Mouse (Mus musculus) forebrain, embryonic 16.5 days (tissue): ENCODE data around the gene Lrig1. TPM values are rescaled to one million over a fixed set of nuclear protein-coding genes. Genes with fewer than 3 reads are reported as not detected.

ENCODE experiments used
- ATAC-seq: fragments of 200-750 bp; cut with Nextera tagmentation; 2 replicates; pipeline ENCODE4 v1.8.0; 2017; ENCODE audit warnings: mild to moderate bottlenecking, moderate library complexity
- H3K27ac ChIP-seq: fragments of 300-500 bp; sonication (generic); 2 replicates; pipeline ENCODE4 v1.5.1; 2014; ENCODE audit warnings: low read length, control low read depth
- H3K27me3 ChIP-seq: fragments of 300-500 bp; sonication (generic); replicated peaks from 2 replicates; pipeline ENCODE4 v1.6.1; 2014; ENCODE audit warnings: low read length; ENCODE audit not compliant: control insufficient read depth, insufficient read depth
- H3K36me3 ChIP-seq: fragments of 300-500 bp; sonication (generic); 2 replicates; pipeline ENCODE4 v1.6.1; 2014; ENCODE audit not compliant: control insufficient read depth, insufficient read depth
- H3K4me1 ChIP-seq: fragments of 300-500 bp; sonication (generic); replicated peaks from 2 replicates; pipeline ENCODE4 v1.6.1; 2014; ENCODE audit warnings: low read length; ENCODE audit not compliant: control insufficient read depth, insufficient read depth
- H3K4me2 ChIP-seq: fragments of 300-500 bp; sonication (generic); 2 replicates; pipeline ENCODE4 v1.6.1; 2014; ENCODE audit warnings: mild to moderate bottlenecking, low read length, control low read depth
- H3K4me3 ChIP-seq: fragments of 300-500 bp; sonication (generic); replicated peaks from 2 replicates; pipeline ENCODE4 v1.5.1; 2014; ENCODE audit warnings: mild to moderate bottlenecking, low read length, control low read depth
- H3K9ac ChIP-seq: fragments of 300-500 bp; sonication (generic); replicated peaks from 2 replicates; pipeline ENCODE4 v1.6.1; 2014; ENCODE audit warnings: low read depth, low read length, control low read depth
- H3K9me3 ChIP-seq: fragments of 300-500 bp; sonication (generic); 2 replicates; pipeline ENCODE4 v1.6.1; 2016; ENCODE audit warnings: low read length; ENCODE audit not compliant: control insufficient read depth
- WGBS: fragments of 180-500 bp; shearing (Covaris S2); extraction: QIAGEN DNeasy Blood & Tissue Kit; methylation state at CpG from one replicate; pipeline ENCODE4 v1.1.7; 2014; 5-methylcytosine and 5-hydroxymethylcytosine counted together
- polyA plus RNA-seq: library from polyadenylated mRNA; unstranded; fragments of >200 nt; fragmentation: Nextera tagmentation; extraction: Ambion mirVana; gene quantifications from 2 replicates; pipeline ENCODE4 v1.2.1, GENCODE M21; 2015

The Lrig1 gene
- 7.1 and 8.3 TPM in 2 replicates for polyA plus RNA-seq

DNA sequence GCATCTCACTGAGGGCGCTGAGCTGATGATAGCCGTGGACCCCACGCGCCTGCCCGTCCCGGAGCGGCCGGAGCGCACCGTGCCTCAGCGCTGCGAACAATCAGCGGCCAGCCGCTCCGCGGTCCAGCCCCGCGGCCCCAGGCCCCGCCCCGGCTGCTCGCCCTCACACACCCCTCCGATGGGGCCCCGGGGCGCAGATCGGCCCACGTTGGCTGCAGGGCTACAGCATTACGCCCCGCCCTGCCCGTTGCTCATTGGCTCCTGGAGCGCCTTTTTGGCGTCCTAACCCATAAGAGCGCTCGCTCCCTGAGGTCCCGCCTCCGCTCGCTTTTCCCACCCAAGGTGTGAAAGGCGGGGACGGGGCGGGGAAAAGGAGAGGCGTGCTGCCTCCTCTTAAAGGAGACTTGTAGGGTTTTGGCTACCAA, at the start of gene Lrig1:
TSS of gene Lrig1 (minus strand) at position 92 of the 425 bp plus-strand sequence.
- WGBS, result under 1% methylated on average over 34 of the region's 40 CpGs
- Histone ChIP-seq H3K27me3 (no peaks in the 10 kb centered on the region), H3K36me3 (no peaks in the 10 kb centered on the region), H3K4me1 (peaks cover 22% of the 10 kb centered on the region), H3K27ac (peak within 1 kb of the TSS; percentile 73), H3K4me3 (peak within 1 kb of the TSS; percentile 78), H3K4me2 (peak within 1 kb of the TSS; percentile 94), H3K9me3 (no peaks in the 10 kb centered on the region), H3K9ac (peak within 1 kb of the TSS; percentile 71)
- ATAC-seq, result peak; percentile 99

- Histone ChIP-seq H3K4me3 (no peak overlapping the region), H3K4me2 (no peak overlapping the region), H3K27me3 (no peaks in the 10 kb centered on the region), H3K9me3 (no peaks in the 10 kb centered on the region), H3K9ac (no peak overlapping the region), H3K4me1 (peaks cover 4% of the 10 kb centered on the region; the same call in 1 of the 2 replicates), H3K27ac (no peak overlapping the region), H3K36me3 (no peaks in the 10 kb centered on the region)
- 69% methylated on average over 3 of the region's 3 CpGs for WGBS
- ATAC-seq, result no peak
These were observed 49.7 kb upstream of the Lrig1 start for GRCm38 (mm10) chr6:94749626-94750025.

DNA sequence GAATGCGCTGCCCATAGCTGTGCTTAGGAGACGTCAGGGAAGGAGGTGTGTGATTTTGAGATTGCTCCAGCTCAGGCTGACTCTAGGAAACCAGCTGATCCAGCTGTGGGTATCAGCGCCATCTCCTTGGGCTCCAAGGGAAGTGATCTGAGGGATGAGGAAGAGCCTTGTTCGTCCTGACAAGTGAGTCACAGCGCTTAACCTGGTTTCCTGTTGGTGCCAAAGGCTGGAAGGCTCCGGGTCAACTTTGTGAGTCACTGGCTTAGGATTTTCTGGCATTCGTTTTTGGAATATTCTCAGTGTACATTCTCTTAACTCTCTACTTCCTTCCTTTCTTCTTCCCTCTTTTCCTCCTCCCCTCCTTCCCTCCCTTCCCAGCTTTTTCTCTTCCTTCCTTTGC, 48.4 kb upstream of the Lrig1 start:
- peaks cover 4% of the 10 kb centered on the region; the same call in 1 of the 2 replicates for H3K4me1 ChIP-seq
- no peak overlapping the region for H3K4me3 ChIP-seq
- no peaks in the 10 kb centered on the region for H3K27me3 ChIP-seq
- no peaks in the 10 kb centered on the region for H3K9me3 ChIP-seq
- no peak overlapping the region for H3K4me2 ChIP-seq
- no peak overlapping the region for H3K27ac ChIP-seq
- no peaks in the 10 kb centered on the region for H3K36me3 ChIP-seq
- 76% methylated on average over 7 of the region's 7 CpGs for WGBS
- ATAC-seq, result no peak
- H3K9ac ChIP-seq, result no peak overlapping the region

GRCm38 (mm10) chr6:94740117-94740729, 40.3 kb upstream of the Lrig1 start:
- ATAC-seq, result no peak
- Histone ChIP-seq H3K9me3 (no peaks in the 10 kb centered on the region; the same call in 1 of the 2 replicates), H3K4me2 (no peak overlapping the region), H3K36me3 (no peaks in the 10 kb centered on the region), H3K4me3 (no peak overlapping the region), H3K27ac (no peak overlapping the region), H3K4me1 (no peaks in the 10 kb centered on the region), H3K9ac (no peak overlapping the region), H3K27me3 (no peaks in the 10 kb centered on the region)
- WGBS, result 90% methylated on average over 14 of the region's 14 CpGs

DNA sequence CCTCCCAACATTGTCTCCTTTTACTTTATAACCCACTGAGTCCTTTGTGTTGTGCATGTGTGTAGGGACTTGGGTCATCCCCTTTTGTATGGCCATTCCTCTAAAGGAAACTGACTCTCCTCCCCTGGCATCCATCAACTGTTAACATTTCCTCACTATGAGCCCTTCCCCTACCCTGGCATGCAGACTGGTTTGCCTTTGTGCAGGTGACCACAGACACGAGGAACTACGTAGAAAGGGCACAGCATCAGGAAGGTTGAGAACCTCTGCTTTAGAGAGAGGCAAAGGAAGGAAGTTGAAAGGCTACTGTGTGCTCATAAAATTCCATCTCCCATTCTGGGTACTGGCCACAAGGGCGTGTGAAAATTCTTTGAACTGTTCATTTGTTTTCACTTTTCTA, 38.7 kb upstream of the Lrig1 start:
- 82% methylated on average over 3 of the region's 3 CpGs for WGBS
- no peaks in the 10 kb centered on the region for H3K36me3 ChIP-seq
- H3K27ac ChIP-seq, result no peak overlapping the region
- no peaks in the 10 kb centered on the region for H3K4me1 ChIP-seq
- no peak overlapping the region for H3K4me3 ChIP-seq
- H3K4me2 ChIP-seq, result no peak overlapping the region
- no peak overlapping the region for H3K9ac ChIP-seq
- H3K9me3 ChIP-seq, result no peaks in the 10 kb centered on the region; the same call in 1 of the 2 replicates
- no peaks in the 10 kb centered on the region for H3K27me3 ChIP-seq
- ATAC-seq, result no peak

DNA sequence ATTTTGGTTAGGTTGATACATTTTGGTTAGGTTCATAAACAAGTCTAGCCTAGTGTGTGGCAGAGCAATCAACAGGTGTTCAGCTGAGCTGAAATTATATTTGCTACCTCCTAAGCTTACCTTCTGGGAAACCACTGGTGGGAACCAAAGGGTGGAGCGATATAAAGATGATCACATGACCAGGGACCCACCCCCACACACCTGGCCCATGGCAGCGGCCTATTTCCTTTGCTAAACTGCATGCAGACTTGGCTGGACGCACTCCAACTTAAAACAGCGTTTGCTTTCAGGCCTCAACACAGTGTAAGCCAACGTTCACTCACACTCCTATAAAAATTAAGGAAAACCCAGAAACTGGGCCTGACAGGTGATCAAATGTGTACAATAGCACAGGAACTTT, 33.9 kb upstream of the Lrig1 start:
- no peaks in the 10 kb centered on the region for H3K27me3 ChIP-seq
- H3K4me1 ChIP-seq, result peaks cover 3% of the 10 kb centered on the region
- no peak for ATAC-seq
- no peaks in the 10 kb centered on the region; the same call in 1 of the 2 replicates for H3K9me3 ChIP-seq
- no peak overlapping the region for H3K4me3 ChIP-seq
- no peak overlapping the region for H3K27ac ChIP-seq
- WGBS, result 73% methylated on average over 5 of the region's 5 CpGs
- H3K36me3 ChIP-seq, result no peaks in the 10 kb centered on the region
- H3K4me2 ChIP-seq, result no peak overlapping the region
- H3K9ac ChIP-seq, result no peak overlapping the region

- no peak overlapping the region for H3K4me2 ChIP-seq
- WGBS, result 73% methylated on average over 18 of the region's 18 CpGs
- ATAC-seq, result no peak
These were observed 29.9 kb upstream of the Lrig1 start for GRCm38 (mm10) chr6:94729847-94730246.

GRCm38 (mm10) chr6:94729132-94729531, 29.2 kb upstream of the Lrig1 start:
- H3K9ac ChIP-seq, result no peak overlapping the region
- H3K27ac ChIP-seq, result no peak overlapping the region
- no peak overlapping the region for H3K4me2 ChIP-seq
- peaks cover 3% of the 10 kb centered on the region for H3K4me1 ChIP-seq
- H3K27me3 ChIP-seq, result no peaks in the 10 kb centered on the region
- H3K36me3 ChIP-seq, result no peaks in the 10 kb centered on the region
- H3K9me3 ChIP-seq, result no peaks in the 10 kb centered on the region
- WGBS, result 37% methylated on average over 3 of the region's 3 CpGs
- no peak overlapping the region for H3K4me3 ChIP-seq
- ATAC-seq, result no peak

More at GRCm38 (mm10) chr6:94729847-94730246, 29.9 kb upstream of the Lrig1 start:
- Histone ChIP-seq H3K4me1 (peaks cover 3% of the 10 kb centered on the region), H3K27ac (no peak overlapping the region), H3K27me3 (no peaks in the 10 kb centered on the region), H3K9ac (no peak overlapping the region), H3K9me3 (no peaks in the 10 kb centered on the region), H3K4me3 (no peak overlapping the region), H3K36me3 (no peaks in the 10 kb centered on the region)

DNA sequence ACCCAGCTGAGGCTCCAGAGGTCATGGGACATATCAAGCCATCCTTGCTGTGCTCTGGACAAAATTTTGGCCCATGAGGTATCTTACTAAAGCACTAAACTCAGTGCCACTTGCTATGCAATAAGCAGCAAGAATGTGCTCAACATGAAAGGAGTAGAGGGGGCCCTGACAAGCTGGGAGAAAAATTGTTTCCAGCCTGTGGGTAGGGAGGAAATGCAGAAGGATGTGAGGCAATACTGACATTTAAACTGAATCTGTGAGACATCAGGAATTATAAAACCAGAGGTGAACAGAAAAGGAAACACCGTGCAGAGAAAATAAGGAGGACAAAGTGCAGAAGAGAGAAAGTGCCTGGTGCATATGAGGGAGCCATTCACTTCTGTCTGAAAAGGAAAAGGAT, 24.7 kb upstream of the Lrig1 start:
- Histone ChIP-seq H3K4me2 (no peak overlapping the region), H3K4me3 (no peak overlapping the region)
- 94% methylated on average over 1 of the region's 1 CpGs for WGBS

More for the DNA sequence above, 24.7 kb upstream of the Lrig1 start:
- no peak overlapping the region for H3K27ac ChIP-seq
- H3K9ac ChIP-seq, result no peak overlapping the region
- peaks cover 3% of the 10 kb centered on the region for H3K4me1 ChIP-seq
- no peaks in the 10 kb centered on the region for H3K9me3 ChIP-seq
- no peaks in the 10 kb centered on the region for H3K27me3 ChIP-seq
- ATAC-seq, result no peak
- H3K36me3 ChIP-seq, result no peaks in the 10 kb centered on the region
